Mouse (Mus musculus) megakaryocyte, embryonic 14.5 days (primary cell): ENCODE data around the gene Cdh26.

Experiments
- FLI1 ChIP-seq: IDR thresholded peaks from 2 replicates; pipeline ENCODE4 v1.6.1; 2012; ENCODE audit warnings: low read length, inconsistent platforms, mixed read lengths
- GATA1 ChIP-seq: IDR thresholded peaks from 3 replicates; pipeline ENCODE4 v1.6.1; 2012; ENCODE audit warnings: mixed read lengths, low read length, inconsistent platforms, borderline replicate concordance

DNA sequence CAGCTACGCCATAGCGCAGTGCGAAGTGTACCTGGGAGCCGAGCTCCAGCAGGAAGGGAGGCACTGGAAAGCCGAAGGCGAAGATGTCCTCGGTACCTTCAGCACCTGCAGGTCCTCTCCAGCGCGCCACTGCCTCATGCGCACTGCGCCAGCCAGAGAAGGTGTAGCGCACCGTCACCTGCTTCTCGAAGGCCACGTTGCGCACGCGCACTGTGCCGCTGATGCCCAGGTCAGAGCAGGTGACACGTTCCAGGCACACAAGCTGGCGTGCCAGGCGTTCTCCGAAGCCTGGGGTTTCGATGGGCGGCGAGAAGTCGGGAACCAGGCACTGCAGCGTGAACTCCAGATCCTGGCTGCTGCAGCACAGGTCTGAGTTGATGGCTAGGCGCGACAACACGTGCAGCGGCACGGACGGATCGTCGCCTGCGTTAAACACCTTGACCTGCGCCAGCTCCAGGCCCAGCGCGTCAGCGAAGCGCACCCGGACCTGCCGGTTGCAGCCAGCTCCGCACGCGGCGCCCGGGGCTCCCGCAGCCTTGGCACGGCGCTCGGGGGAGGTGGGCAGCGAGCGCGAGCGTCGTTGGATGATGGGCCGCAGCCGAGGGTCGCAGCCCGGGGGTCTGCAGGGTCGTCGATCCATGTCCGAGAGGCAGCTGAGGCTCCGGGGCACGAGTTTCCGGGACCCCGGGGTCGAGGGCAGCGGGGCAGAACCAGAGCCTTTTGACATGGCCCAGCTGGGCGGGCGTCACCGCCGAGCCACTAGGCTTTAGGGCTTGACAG is 16.7 kb upstream of the Cdh26 start:
- TF ChIP-seq GATA1, result no peak
- no peak for TF ChIP-seq FLI1
